Mouse (Mus musculus) lung, embryonic 16.5 days (tissue): ENCODE data around the gene Psmd5. TPM values are rescaled to one million over a fixed set of nuclear protein-coding genes. Genes with fewer than 3 reads are reported as not detected.

Experiments
- ATAC-seq: fragments of 200-750 bp; cut with Nextera tagmentation; 2 replicates; pipeline ENCODE4 v1.8.0; 2017; ENCODE audit warnings: low read depth, mild to moderate bottlenecking, moderate library complexity
- H3K27ac ChIP-seq: fragments of 300-500 bp; sonication (generic); 2 replicates; pipeline ENCODE4 v1.5.1; 2014; ENCODE audit warnings: mild to moderate bottlenecking, control low read depth, low read length
- H3K27me3 ChIP-seq: fragments of 300-500 bp; sonication (generic); 2 replicates; pipeline ENCODE4 v1.6.1; 2014; ENCODE audit warnings: low read depth, low read length, mixed read lengths; ENCODE audit not compliant: control insufficient read depth, insufficient read depth
- H3K36me3 ChIP-seq: fragments of 300-500 bp; sonication (generic); 2 replicates; pipeline ENCODE4 v1.6.1; 2014; ENCODE audit warnings: low read length; ENCODE audit not compliant: control insufficient read depth, insufficient read depth
- H3K4me1 ChIP-seq: fragments of 300-500 bp; sonication (generic); replicated peaks from 2 replicates; pipeline ENCODE4 v1.6.1; 2014; ENCODE audit warnings: low read length, mixed read lengths; ENCODE audit not compliant: control insufficient read depth, insufficient read depth
- H3K4me2 ChIP-seq: fragments of 300-500 bp; sonication (generic); 2 replicates; pipeline ENCODE4 v1.6.1; 2014; ENCODE audit warnings: low read depth, low read length, control low read depth
- H3K4me3 ChIP-seq: fragments of 300-500 bp; sonication (generic); 2 replicates; pipeline ENCODE4 v1.5.1; 2014; ENCODE audit warnings: mild to moderate bottlenecking, low read length, control low read depth
- H3K9ac ChIP-seq: fragments of 300-500 bp; sonication (generic); 2 replicates; pipeline ENCODE4 v1.6.1; 2014; ENCODE audit warnings: low read length, control low read depth
- H3K9me3 ChIP-seq: fragments of 300-500 bp; sonication (generic); 2 replicates; pipeline ENCODE4 v1.6.1; 2016; ENCODE audit warnings: low read length; ENCODE audit not compliant: control insufficient read depth
- WGBS: fragments of 180-500 bp; shearing (Covaris S2); extraction: QIAGEN DNeasy Blood & Tissue Kit; methylation state at CpG from one replicate; pipeline ENCODE4 v1.1.7; 2014; 5-methylcytosine and 5-hydroxymethylcytosine counted together
- polyA plus RNA-seq: library from polyadenylated mRNA; unstranded; fragments of >200 nt; fragmentation: Nextera tagmentation; extraction: Ambion mirVana; gene quantifications from 2 replicates; pipeline ENCODE4 v1.2.1, GENCODE M21; 2015

Psmd5 gene
- polyA plus RNA-seq, 1 experiment from 2014 or later: 104 TPM

GRCm38 (mm10) chr2:34909719-34910118, 35.0 kb upstream of the Psmd5 start:
- H3K27ac ChIP-seq: no peak overlapping the region
- no peak for ATAC-seq
- H3K27me3 ChIP-seq: peaks cover 3% of the 10 kb centered on the region
- 85% methylated on average over 4 of the region's 4 CpGs for WGBS
- H3K9ac ChIP-seq: no peak overlapping the region
- no peak overlapping the region for H3K4me2 ChIP-seq
- H3K4me3 ChIP-seq: no peak overlapping the region
- no peaks in the 10 kb centered on the region for H3K36me3 ChIP-seq
- H3K4me1 ChIP-seq: peaks cover 9% of the 10 kb centered on the region
- H3K9me3 ChIP-seq: no peaks in the 10 kb centered on the region

GRCm38 (mm10) chr2:34906861-34907604, 32.3 kb upstream of the Psmd5 start:
- H3K4me3 ChIP-seq: no peak overlapping the region
- H3K27me3 ChIP-seq: no peaks in the 10 kb centered on the region; the same call in 1 of the 2 replicates
- no peaks in the 10 kb centered on the region for H3K36me3 ChIP-seq
- ATAC-seq: no peak
- H3K27ac ChIP-seq: no peak overlapping the region
- H3K9ac ChIP-seq: no peak overlapping the region
- H3K4me1 ChIP-seq: peaks cover 14% of the 10 kb centered on the region
- H3K9me3 ChIP-seq: no peaks in the 10 kb centered on the region
- WGBS: 41% methylated on average over 12 of the region's 12 CpGs
- H3K4me2 ChIP-seq: no peak overlapping the region

- Histone ChIP-seq H3K4me1 (peaks cover 14% of the 10 kb centered on the region), H3K27me3 (no peaks in the 10 kb centered on the region; the same call in 1 of the 2 replicates), H3K4me3 (no peak overlapping the region), H3K36me3 (no peaks in the 10 kb centered on the region), H3K4me2 (no peak overlapping the region), H3K27ac (no peak overlapping the region), H3K9ac (no peak overlapping the region), H3K9me3 (no peaks in the 10 kb centered on the region)
- 60% methylated on average over 6 of the region's 6 CpGs for WGBS
- no peak for ATAC-seq
Measured at GRCm38 (mm10) chr2:34906426-34906825, 31.7 kb upstream of the Psmd5 start.

GRCm38 (mm10) chr2:34904849-34905542, 30.2 kb upstream of the Psmd5 start:
- H3K27me3 ChIP-seq: no peaks in the 10 kb centered on the region
- H3K36me3 ChIP-seq: no peaks in the 10 kb centered on the region
- peak overlapping the region; percentile 47; the same call in 1 of the 2 replicates for H3K27ac ChIP-seq
- WGBS: under 1% methylated on average over 34 of the region's 34 CpGs
- peak overlapping the region; percentile 65 for H3K4me2 ChIP-seq
- no peaks in the 10 kb centered on the region for H3K9me3 ChIP-seq
- peak; percentile 97 for ATAC-seq
- peaks cover 14% of the 10 kb centered on the region for H3K4me1 ChIP-seq
- peak overlapping the region; percentile 40 for H3K4me3 ChIP-seq
- H3K9ac ChIP-seq: peak overlapping the region; percentile 39; the same call in 1 of the 2 replicates

- Histone ChIP-seq H3K9ac (no peak overlapping the region), H3K4me1 (peaks cover 14% of the 10 kb centered on the region), H3K9me3 (no peaks in the 10 kb centered on the region), H3K4me2 (no peak overlapping the region), H3K4me3 (no peak overlapping the region), H3K27me3 (no peaks in the 10 kb centered on the region), H3K36me3 (no peaks in the 10 kb centered on the region; the same call in 1 of the 2 replicates), H3K27ac (peak overlapping the region; percentile 44)
- no peak for ATAC-seq
- WGBS: 49% methylated on average over 4 of the region's 4 CpGs
Measured at GRCm38 (mm10) chr2:34903652-34904405, 29.1 kb upstream of the Psmd5 start.

- no peaks in the 10 kb centered on the region for H3K27me3 ChIP-seq
- H3K9ac ChIP-seq: peak overlapping the region; percentile 26; the same call in 1 of the 2 replicates
- peak overlapping the region; percentile 44 for H3K27ac ChIP-seq
- H3K9me3 ChIP-seq: no peaks in the 10 kb centered on the region
- no peak overlapping the region for H3K4me2 ChIP-seq
- ATAC-seq: no peak
- peaks cover 14% of the 10 kb centered on the region for H3K4me1 ChIP-seq
- no peak overlapping the region for H3K4me3 ChIP-seq
- 81% methylated on average over 7 of the region's 7 CpGs for WGBS
- H3K36me3 ChIP-seq: no peaks in the 10 kb centered on the region; the same call in 1 of the 2 replicates
Measured at GRCm38 (mm10) chr2:34903191-34903590, 28.4 kb upstream of the Psmd5 start.

- Histone ChIP-seq H3K27me3 (no peaks in the 10 kb centered on the region), H3K36me3 (no peaks in the 10 kb centered on the region; the same call in 1 of the 2 replicates), H3K9me3 (no peaks in the 10 kb centered on the region), H3K27ac (peak overlapping the region; percentile 44; the same call in 1 of the 2 replicates), H3K9ac (peak overlapping the region; percentile 26; the same call in 1 of the 2 replicates), H3K4me3 (no peak overlapping the region), H3K4me2 (no peak overlapping the region), H3K4me1 (peaks cover 14% of the 10 kb centered on the region)
- no peak for ATAC-seq
- 73% methylated on average over 6 of the region's 6 CpGs for WGBS
Measured at GRCm38 (mm10) chr2:34902731-34903130, 28.0 kb upstream of the Psmd5 start.

GRCm38 (mm10) chr2:34901726-34902125, 27.0 kb upstream of the Psmd5 start:
- no peak overlapping the region for H3K4me3 ChIP-seq
- H3K9ac ChIP-seq: no peak overlapping the region
- H3K4me2 ChIP-seq: no peak overlapping the region
- no peaks in the 10 kb centered on the region for H3K9me3 ChIP-seq
- H3K27ac ChIP-seq: no peak overlapping the region
- WGBS: 75% methylated on average over 4 of the region's 4 CpGs
- peaks cover 14% of the 10 kb centered on the region for H3K4me1 ChIP-seq
- H3K36me3 ChIP-seq: no peaks in the 10 kb centered on the region; the same call in 1 of the 2 replicates
- no peaks in the 10 kb centered on the region for H3K27me3 ChIP-seq
- ATAC-seq: no peak

- 91% methylated on average over 1 of the region's 1 CpGs for WGBS
- no peak overlapping the region for H3K9ac ChIP-seq
- H3K27ac ChIP-seq: no peak overlapping the region
- H3K4me2 ChIP-seq: no peak overlapping the region
- H3K27me3 ChIP-seq: no peaks in the 10 kb centered on the region
- H3K9me3 ChIP-seq: no peaks in the 10 kb centered on the region
- no peak for ATAC-seq
- H3K36me3 ChIP-seq: no peaks in the 10 kb centered on the region; the same call in 1 of the 2 replicates
- H3K4me1 ChIP-seq: peaks cover 14% of the 10 kb centered on the region
- H3K4me3 ChIP-seq: no peak overlapping the region
Measured at GRCm38 (mm10) chr2:34900412-34900811, 25.6 kb upstream of the Psmd5 start.
